Mouse (Mus musculus) stomach, postnatal 0 days (tissue): ENCODE data around the gene Ccdc149.

Experiments
- CTCF ChIP-seq: IDR thresholded peaks from 2 replicates; pipeline ENCODE4 v1.5.1; 2016; ENCODE audit warnings: antibody characterized with exemption, low read depth, mild to moderate bottlenecking, moderate library complexity
- EP300 ChIP-seq: optimal IDR thresholded peaks from 2 replicates; pipeline ENCODE3; 2016; ENCODE audit warnings: antibody characterized with exemption

GRCm38 (mm10) chr5:52509416-52509815, 38.1 kb upstream of the Ccdc149 start:
- TF ChIP-seq CTCF = no peak
- no peak for TF ChIP-seq EP300
